Mouse (Mus musculus): ENCODE data around the gene Tada3. TPM values are rescaled to one million over a fixed set of nuclear protein-coding genes. Genes with fewer than 3 reads are reported as not detected.

Gene Tada3
- 66.3 and 78.5 TPM in 2 replicates for polyA plus RNA-seq (2014; fragmentation: Nextera tagmentation; extraction: Ambion mirVana)

GRCm38 (mm10) chr6:113377496-113378385, at the start of gene Tada3, which contains the start of gene Arpc4:
Gene Tada3 (minus strand): TSS chr6:113377883.
Gene Arpc4 (plus strand): TSS chr6:113378115.
- no peaks in the 10 kb centered on the region for H3K27me3 ChIP-seq (ENCODE audit: control insufficient read depth, insufficient read depth, low read length)
- ATAC-seq (ENCODE audit: low read depth), result peak; percentile 95
- H3K27ac ChIP-seq (ENCODE audit: low read depth, low read length), result peak within 1 kb of the TSS; percentile 91
- H3K36me3 ChIP-seq (ENCODE audit: control insufficient read depth, insufficient read depth, low read length), result peaks cover 44% of the 10 kb centered on the region
- H3K4me3 ChIP-seq (ENCODE audit: low read depth, low read length), result peak within 1 kb of the TSS; percentile 96
- WGBS, result under 1% methylated on average over 57 of the region's 61 CpGs
- H3K9me3 ChIP-seq (ENCODE audit: control insufficient read depth, low read length), result no peaks in the 10 kb centered on the region
- H3K4me2 ChIP-seq (ENCODE audit: low read depth, low read length), result peak within 1 kb of the TSS; percentile 98
- H3K4me1 ChIP-seq (ENCODE audit: control insufficient read depth, insufficient read depth, low read length), result peaks cover 12% of the 10 kb centered on the region
- H3K9ac ChIP-seq (replicated peaks; ENCODE audit: low read depth, low read length), result peak within 1 kb of the TSS; percentile 93

- Histone ChIP-seq H3K27me3 (ENCODE audit: control insufficient read depth, insufficient read depth, low read length) (no peaks in the 10 kb centered on the region), H3K9ac (replicated peaks; ENCODE audit: low read depth, low read length) (no peak overlapping the region), H3K9me3 (ENCODE audit: control insufficient read depth, low read length) (no peaks in the 10 kb centered on the region), H3K4me1 (ENCODE audit: control insufficient read depth, insufficient read depth, low read length) (no peaks in the 10 kb centered on the region), H3K4me3 (ENCODE audit: low read depth, low read length) (no peak overlapping the region), H3K27ac (ENCODE audit: low read depth, low read length) (no peak overlapping the region), H3K4me2 (ENCODE audit: low read depth, low read length) (no peak overlapping the region), H3K36me3 (ENCODE audit: control insufficient read depth, insufficient read depth, low read length) (no peaks in the 10 kb centered on the region)
- WGBS, result 66% methylated on average over 3 of the region's 3 CpGs
- ATAC-seq (ENCODE audit: low read depth), result no peak
These were observed 49.7 kb upstream of the Tada3 start for GRCm38 (mm10) chr6:113427397-113427796.

- Histone ChIP-seq H3K27ac (ENCODE audit: low read depth, low read length) (no peak overlapping the region), H3K36me3 (ENCODE audit: control insufficient read depth, insufficient read depth, low read length) (no peaks in the 10 kb centered on the region), H3K4me1 (ENCODE audit: control insufficient read depth, insufficient read depth, low read length) (no peaks in the 10 kb centered on the region), H3K9me3 (ENCODE audit: control insufficient read depth, low read length) (no peaks in the 10 kb centered on the region), H3K9ac (replicated peaks; ENCODE audit: low read depth, low read length) (no peak overlapping the region), H3K4me3 (ENCODE audit: low read depth, low read length) (no peak overlapping the region), H3K4me2 (ENCODE audit: low read depth, low read length) (no peak overlapping the region), H3K27me3 (ENCODE audit: control insufficient read depth, insufficient read depth, low read length) (no peaks in the 10 kb centered on the region)
- 93% methylated on average over 4 of the region's 4 CpGs for WGBS
- ATAC-seq (ENCODE audit: low read depth), result no peak
These were observed 49.0 kb upstream of the Tada3 start for GRCm38 (mm10) chr6:113426696-113427095.

- H3K4me3 ChIP-seq (ENCODE audit: low read depth, low read length), result no peak overlapping the region
- no peak for ATAC-seq (ENCODE audit: low read depth)
- no peaks in the 10 kb centered on the region for H3K4me1 ChIP-seq (ENCODE audit: control insufficient read depth, insufficient read depth, low read length)
- no peaks in the 10 kb centered on the region for H3K9me3 ChIP-seq (ENCODE audit: control insufficient read depth, low read length)
- H3K36me3 ChIP-seq (ENCODE audit: control insufficient read depth, insufficient read depth, low read length), result no peaks in the 10 kb centered on the region
- no peak overlapping the region for H3K4me2 ChIP-seq (ENCODE audit: low read depth, low read length)
- WGBS, result 90% methylated on average over 7 of the region's 7 CpGs
- no peak overlapping the region for H3K9ac ChIP-seq (replicated peaks; ENCODE audit: low read depth, low read length)
- no peak overlapping the region for H3K27ac ChIP-seq (ENCODE audit: low read depth, low read length)
- no peaks in the 10 kb centered on the region for H3K27me3 ChIP-seq (ENCODE audit: control insufficient read depth, insufficient read depth, low read length)
These were observed 46.5 kb upstream of the Tada3 start for GRCm38 (mm10) chr6:113424187-113424586.

GRCm38 (mm10) chr6:113423000-113423399, 45.3 kb upstream of the Tada3 start:
- Histone ChIP-seq H3K4me1 (ENCODE audit: control insufficient read depth, insufficient read depth, low read length) (peaks cover 7% of the 10 kb centered on the region), H3K36me3 (ENCODE audit: control insufficient read depth, insufficient read depth, low read length) (no peaks in the 10 kb centered on the region), H3K27me3 (ENCODE audit: control insufficient read depth, insufficient read depth, low read length) (no peaks in the 10 kb centered on the region), H3K9me3 (ENCODE audit: control insufficient read depth, low read length) (no peaks in the 10 kb centered on the region), H3K4me2 (ENCODE audit: low read depth, low read length) (no peak overlapping the region), H3K4me3 (ENCODE audit: low read depth, low read length) (no peak overlapping the region), H3K9ac (replicated peaks; ENCODE audit: low read depth, low read length) (no peak overlapping the region), H3K27ac (ENCODE audit: low read depth, low read length) (no peak overlapping the region)
- no peak for ATAC-seq (ENCODE audit: low read depth)
- WGBS, result 85% methylated on average over 4 of the region's 4 CpGs

- Histone ChIP-seq H3K9me3 (ENCODE audit: control insufficient read depth, low read length) (no peaks in the 10 kb centered on the region), H3K9ac (replicated peaks; ENCODE audit: low read depth, low read length) (peak within 1 kb of the TSS; percentile 58), H3K4me2 (ENCODE audit: low read depth, low read length) (peak within 1 kb of the TSS; percentile 95), H3K4me3 (ENCODE audit: low read depth, low read length) (peak within 1 kb of the TSS; percentile 54), H3K27ac (ENCODE audit: low read depth, low read length) (peak within 1 kb of the TSS; percentile 60; the same call in 1 of the 2 replicates), H3K36me3 (ENCODE audit: control insufficient read depth, insufficient read depth, low read length) (peaks cover 4% of the 10 kb centered on the region; the same call in 1 of the 2 replicates), H3K4me1 (ENCODE audit: control insufficient read depth, insufficient read depth, low read length) (peaks cover 11% of the 10 kb centered on the region), H3K27me3 (ENCODE audit: control insufficient read depth, insufficient read depth, low read length) (no peaks in the 10 kb centered on the region)
- under 1% methylated on average over 25 of the region's 25 CpGs for WGBS
- ATAC-seq (ENCODE audit: low read depth), result peak; percentile 99
These were observed 41.5 kb upstream of the Tada3 start, which contains the start of gene Rpusd3 for GRCm38 (mm10) chr6:113419199-113419587. Gene Rpusd3 (minus strand): TSS chr6:113419340.

- peaks cover 11% of the 10 kb centered on the region for H3K4me1 ChIP-seq (ENCODE audit: control insufficient read depth, insufficient read depth, low read length)
- peak; percentile 66 for ATAC-seq (ENCODE audit: low read depth)
- 15% methylated on average over 16 of the region's 16 CpGs for WGBS
- H3K9ac ChIP-seq (replicated peaks; ENCODE audit: low read depth, low read length), result peak overlapping the region; percentile 58
- H3K9me3 ChIP-seq (ENCODE audit: control insufficient read depth, low read length), result no peaks in the 10 kb centered on the region
- peak overlapping the region; percentile 95 for H3K4me2 ChIP-seq (ENCODE audit: low read depth, low read length)
- H3K27ac ChIP-seq (ENCODE audit: low read depth, low read length), result no peak overlapping the region; the same call in 1 of the 2 replicates
- H3K4me3 ChIP-seq (ENCODE audit: low read depth, low read length), result peak overlapping the region; percentile 54
- peaks cover 4% of the 10 kb centered on the region; the same call in 1 of the 2 replicates for H3K36me3 ChIP-seq (ENCODE audit: control insufficient read depth, insufficient read depth, low read length)
- H3K27me3 ChIP-seq (ENCODE audit: control insufficient read depth, insufficient read depth, low read length), result no peaks in the 10 kb centered on the region
These were observed 40.9 kb upstream of the Tada3 start for GRCm38 (mm10) chr6:113418441-113419198.

DNA sequence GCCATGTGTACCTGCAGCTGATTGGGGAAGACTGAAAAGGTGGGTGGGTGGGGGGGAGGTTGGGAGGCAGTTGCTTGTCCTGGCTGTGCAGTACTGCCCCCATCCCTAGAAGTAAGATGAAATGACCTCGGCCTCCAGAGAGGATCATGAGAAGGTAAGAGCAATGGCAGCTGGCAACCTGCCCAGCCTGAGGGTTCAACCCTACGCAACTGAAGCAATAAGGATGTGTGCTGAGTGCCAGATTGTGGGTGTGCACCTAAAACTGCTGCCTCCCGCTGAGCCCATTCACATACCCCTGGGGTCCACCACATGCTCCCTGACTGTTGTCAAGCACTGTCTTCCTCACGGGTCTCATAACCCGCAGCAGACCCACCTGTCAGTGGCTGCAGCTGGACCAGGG, 38.7 kb upstream of the Tada3 start:
- H3K27ac ChIP-seq (ENCODE audit: low read depth, low read length), result no peak overlapping the region
- H3K9ac ChIP-seq (replicated peaks; ENCODE audit: low read depth, low read length), result no peak overlapping the region
- no peak overlapping the region for H3K4me2 ChIP-seq (ENCODE audit: low read depth, low read length)
- no peaks in the 10 kb centered on the region for H3K9me3 ChIP-seq (ENCODE audit: control insufficient read depth, low read length)
- WGBS, result 73% methylated on average over 5 of the region's 5 CpGs
- ATAC-seq (ENCODE audit: low read depth), result no peak
- no peaks in the 10 kb centered on the region for H3K27me3 ChIP-seq (ENCODE audit: control insufficient read depth, insufficient read depth, low read length)
- H3K4me1 ChIP-seq (ENCODE audit: control insufficient read depth, insufficient read depth, low read length), result peaks cover 11% of the 10 kb centered on the region
- no peak overlapping the region for H3K4me3 ChIP-seq (ENCODE audit: low read depth, low read length)
- peaks cover 4% of the 10 kb centered on the region; the same call in 1 of the 2 replicates for H3K36me3 ChIP-seq (ENCODE audit: control insufficient read depth, insufficient read depth, low read length)
